Mouse (Mus musculus): Measurements from ENCODE around the gene Myl6.

Gene Myl6

GRCm38 (mm10) chr10:128493695-128494666 lies at the start of gene Myl6:
TSS of gene Myl6 (minus strand) at chr10:128494145.
- DNase-seq (ENCODE audit: low read depth): peak; percentile 99

- no peak for DNase-seq (ENCODE audit: low read depth)
These were observed 49.2 kb upstream of the Myl6 start for GRCm38 (mm10) chr10:128543100-128543499.

GRCm38 (mm10) chr10:128538340-128538870 lies 44.5 kb upstream of the Myl6 start:
- DNase-seq (ENCODE audit: low read depth): no peak

GRCm38 (mm10) chr10:128536266-128536940 lies 42.5 kb upstream of the Myl6 start:
- peak; percentile 98 for DNase-seq (ENCODE audit: low read depth)

- no peak for DNase-seq (ENCODE audit: low read depth)
These were observed 41.8 kb upstream of the Myl6 start for GRCm38 (mm10) chr10:128535624-128536265.

- DNase-seq (ENCODE audit: low read depth): no peak
These were observed 41.3 kb upstream of the Myl6 start for GRCm38 (mm10) chr10:128535206-128535605.

GRCm38 (mm10) chr10:128526366-128527356 lies 32.7 kb upstream of the Myl6 start:
- no peak for DNase-seq (ENCODE audit: low read depth)

GRCm38 (mm10) chr10:128525671-128526308 lies 31.8 kb upstream of the Myl6 start, which contains the start of gene Esyt1:
TSS of gene Esyt1 (minus strand) at chr10:128525871.
- peak; percentile 97 for DNase-seq (ENCODE audit: low read depth)

GRCm38 (mm10) chr10:128524732-128525662 lies 31.1 kb upstream of the Myl6 start:
- DNase-seq (ENCODE audit: low read depth): peak; percentile 55

- no peak for DNase-seq (ENCODE audit: low read depth)
These were observed 30.3 kb upstream of the Myl6 start for GRCm38 (mm10) chr10:128524111-128524731.

- DNase-seq (ENCODE audit: low read depth): no peak
These were observed 28.4 kb upstream of the Myl6 start for GRCm38 (mm10) chr10:128522351-128522750.

- DNase-seq (ENCODE audit: low read depth): no peak
These were observed 26.6 kb upstream of the Myl6 start for GRCm38 (mm10) chr10:128520591-128520990.

- no peak for DNase-seq (ENCODE audit: low read depth)
These were observed 24.9 kb upstream of the Myl6 start for GRCm38 (mm10) chr10:128518833-128519232.

GRCm38 (mm10) chr10:128516677-128517076 lies 22.7 kb upstream of the Myl6 start:
- DNase-seq (ENCODE audit: low read depth): no peak

- no peak for DNase-seq (ENCODE audit: low read depth)
These were observed 22.1 kb upstream of the Myl6 start for GRCm38 (mm10) chr10:128516029-128516428.

GRCm38 (mm10) chr10:128515044-128515443 lies 21.1 kb upstream of the Myl6 start:
- DNase-seq (ENCODE audit: low read depth): no peak

- DNase-seq (ENCODE audit: low read depth): no peak
These were observed 17.8 kb upstream of the Myl6 start for GRCm38 (mm10) chr10:128511761-128512160.

- DNase-seq (ENCODE audit: low read depth): no peak
These were observed 17.2 kb upstream of the Myl6 start for GRCm38 (mm10) chr10:128511189-128511588.

GRCm38 (mm10) chr10:128510301-128510700 lies 16.4 kb upstream of the Myl6 start:
- DNase-seq (ENCODE audit: low read depth): no peak
